Mouse (Mus musculus) kidney, embryonic 14.5 days (tissue): Measurements from ENCODE around the gene Fjx1. TPM values are rescaled to one million over a fixed set of nuclear protein-coding genes. Genes with fewer than 3 reads are reported as not detected.

Experiments used
- ATAC-seq: fragments of 200-750 bp; cut with Nextera tagmentation; 2 replicates; pipeline ENCODE4 v1.8.0; 2017; ENCODE audit warnings: moderate number of reproducible peaks, mild to moderate bottlenecking, moderate TSS enrichment, moderate library complexity; ENCODE audit not compliant: low FRiP score, low TSS enrichment
- H3K27ac ChIP-seq: fragments of 300-500 bp; sonication (generic); 2 replicates; pipeline ENCODE4 v1.5.1; 2014; ENCODE audit warnings: low read depth, mild to moderate bottlenecking, low read length, moderate library complexity, mixed read lengths
- H3K27me3 ChIP-seq: fragments of 300-500 bp; sonication (generic); 2 replicates; pipeline ENCODE4 v1.6.1; 2014; ENCODE audit warnings: mild to moderate bottlenecking, low read length; ENCODE audit not compliant: control insufficient read depth, insufficient read depth
- H3K36me3 ChIP-seq: fragments of 300-500 bp; sonication (generic); 2 replicates; pipeline ENCODE4 v1.6.1; 2014; ENCODE audit warnings: low read length, mixed read lengths; ENCODE audit not compliant: control insufficient read depth, insufficient read depth
- H3K4me1 ChIP-seq: fragments of 300-500 bp; sonication (generic); 2 replicates; pipeline ENCODE4 v1.6.1; 2014; ENCODE audit warnings: low read length, mixed read lengths; ENCODE audit not compliant: control insufficient read depth, insufficient read depth
- H3K4me2 ChIP-seq: fragments of 300-500 bp; sonication (generic); replicated peaks from 2 replicates; pipeline ENCODE4 v1.6.1; 2014; ENCODE audit warnings: low read depth, mild to moderate bottlenecking, low read length
- H3K4me3 ChIP-seq: fragments of 300-500 bp; sonication (generic); 2 replicates; pipeline ENCODE4 v1.5.1; 2014; ENCODE audit warnings: mild to moderate bottlenecking, low read length
- H3K9ac ChIP-seq: fragments of 300-500 bp; sonication (generic); 2 replicates; pipeline ENCODE4 v1.6.1; 2014; ENCODE audit warnings: low read depth, mild to moderate bottlenecking, low read length, moderate library complexity
- H3K9me3 ChIP-seq: fragments of 300-500 bp; sonication (generic); 2 replicates; pipeline ENCODE4 v1.6.1; 2016; ENCODE audit warnings: low read length; ENCODE audit not compliant: control insufficient read depth
- WGBS: fragments of 180-500 bp; shearing (Covaris S2); extraction: QIAGEN DNeasy Blood & Tissue Kit; methylation state at CpG from one replicate; pipeline ENCODE4 v1.1.7; 2014; 5-methylcytosine and 5-hydroxymethylcytosine counted together
- polyA plus RNA-seq: library from polyadenylated mRNA; unstranded; fragments of >200 nt; fragmentation: Nextera tagmentation; extraction: Ambion mirVana; gene quantifications from 2 replicates; pipeline ENCODE4 v1.2.1, GENCODE M21; 2014

Fjx1 gene
- polyA plus RNA-seq, 1 experiment from 2014 or later, result 9.9 TPM

DNA sequence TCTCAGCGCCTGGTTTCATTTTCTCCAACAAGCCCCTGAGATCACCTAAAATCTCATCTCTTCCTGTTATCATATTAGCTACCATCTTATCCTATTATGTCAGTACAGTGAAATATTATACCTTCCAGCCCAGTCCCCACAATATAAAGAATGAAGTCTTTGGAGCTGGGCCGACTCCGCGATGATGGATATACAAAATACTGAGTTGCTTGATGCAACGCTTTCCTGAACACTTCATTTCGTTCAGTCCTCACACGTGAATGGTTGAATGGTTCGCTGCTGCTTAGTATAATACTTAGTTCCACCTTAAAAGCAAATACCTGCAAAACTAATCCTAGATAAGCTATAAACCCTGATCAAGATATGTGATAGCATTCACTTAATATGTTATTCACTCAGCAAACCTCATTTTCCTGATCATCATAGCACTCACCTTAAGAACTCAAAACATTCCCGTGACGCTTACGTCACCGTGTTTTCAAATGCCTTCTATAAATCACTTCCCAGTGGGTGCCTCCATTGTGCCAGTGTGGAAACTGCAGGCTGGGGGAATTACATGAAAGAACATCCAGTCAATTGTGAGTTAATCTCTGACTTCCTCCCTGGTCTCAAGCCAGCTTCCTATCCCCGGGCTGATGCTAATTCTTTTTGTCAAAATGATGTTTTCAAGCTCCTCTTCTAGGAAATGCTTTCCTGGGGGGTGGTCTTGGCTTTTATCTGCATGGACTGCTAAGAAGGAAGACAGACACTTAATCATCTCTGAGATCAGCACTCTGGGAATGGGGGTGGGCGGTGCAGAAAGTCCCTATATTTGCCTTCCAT is 44.7 kb downstream of the Fjx1 start, which contains the start of gene Trim44:
Gene Trim44 (minus strand): TSS at position 466 of the 822 bp plus-strand sequence.
- H3K36me3 ChIP-seq, result no peaks in the 10 kb centered on the region
- ATAC-seq, result peak; percentile 48; the same call in 1 of the 2 replicates
- H3K27me3 ChIP-seq, result no peaks in the 10 kb centered on the region
- no peaks in the 10 kb centered on the region for H3K9me3 ChIP-seq
- no peak within 1 kb of the TSS; the same call in 1 of the 2 replicates for H3K4me2 ChIP-seq
- H3K4me1 ChIP-seq, result peaks cover 19% of the 10 kb centered on the region
- no peak within 1 kb of the TSS for H3K9ac ChIP-seq
- H3K4me3 ChIP-seq, result no peak within 1 kb of the TSS
- WGBS, result 27% methylated on average over 14 of the region's 14 CpGs
- H3K27ac ChIP-seq, result no peak within 1 kb of the TSS

DNA sequence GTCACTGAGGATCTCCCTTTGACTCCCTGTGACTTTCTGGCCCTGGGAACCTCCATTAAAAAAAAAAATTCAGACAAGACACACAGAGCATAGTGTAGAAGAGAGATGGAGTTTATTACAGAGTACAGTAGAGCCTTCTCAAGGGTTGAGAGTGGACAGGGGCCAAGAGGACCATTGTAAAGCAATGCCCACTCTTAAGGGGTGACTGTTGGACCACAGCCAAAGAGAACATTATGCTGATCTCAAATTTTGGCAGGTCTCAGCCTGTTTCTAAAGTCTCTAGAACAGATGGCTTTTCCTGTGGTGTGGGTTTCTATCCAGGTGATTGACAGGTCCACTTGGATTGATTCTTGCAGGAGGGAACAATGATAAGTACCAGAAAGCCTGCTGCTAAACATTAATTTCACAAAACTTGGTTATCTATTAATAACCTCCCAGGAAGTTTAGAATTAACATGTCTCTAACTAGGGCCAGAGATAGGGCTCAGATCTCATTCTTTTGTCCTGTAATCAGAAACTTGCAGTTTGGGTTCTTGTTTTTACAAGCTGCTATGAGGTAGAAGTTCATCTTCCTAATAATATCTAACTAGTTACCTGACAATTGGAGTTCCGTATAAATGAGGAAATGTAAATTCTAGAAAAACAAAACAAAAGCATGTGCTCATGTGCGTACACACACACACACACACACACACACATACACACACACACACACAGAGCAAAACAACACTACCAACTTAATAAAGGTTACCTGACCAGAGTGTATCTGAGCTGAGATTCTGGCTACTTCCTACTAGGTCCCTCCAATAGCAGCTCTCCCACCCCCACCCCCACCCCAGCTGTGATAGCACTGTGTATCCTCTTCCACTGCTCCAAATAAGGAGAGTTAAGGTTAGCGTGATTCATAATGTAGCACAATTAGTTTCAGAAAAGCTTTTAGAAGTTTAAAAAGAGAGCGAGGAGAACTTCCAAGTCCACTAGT is 45.7 kb downstream of the Fjx1 start:
- no peak overlapping the region for H3K4me3 ChIP-seq
- no peak for ATAC-seq
- no peaks in the 10 kb centered on the region for H3K36me3 ChIP-seq
- H3K9ac ChIP-seq, result no peak overlapping the region
- H3K27ac ChIP-seq, result no peak overlapping the region
- no peak overlapping the region for H3K4me2 ChIP-seq
- no peaks in the 10 kb centered on the region for H3K9me3 ChIP-seq
- 75% methylated on average over 4 of the region's 4 CpGs for WGBS
- H3K4me1 ChIP-seq, result peaks cover 19% of the 10 kb centered on the region
- H3K27me3 ChIP-seq, result no peaks in the 10 kb centered on the region

DNA sequence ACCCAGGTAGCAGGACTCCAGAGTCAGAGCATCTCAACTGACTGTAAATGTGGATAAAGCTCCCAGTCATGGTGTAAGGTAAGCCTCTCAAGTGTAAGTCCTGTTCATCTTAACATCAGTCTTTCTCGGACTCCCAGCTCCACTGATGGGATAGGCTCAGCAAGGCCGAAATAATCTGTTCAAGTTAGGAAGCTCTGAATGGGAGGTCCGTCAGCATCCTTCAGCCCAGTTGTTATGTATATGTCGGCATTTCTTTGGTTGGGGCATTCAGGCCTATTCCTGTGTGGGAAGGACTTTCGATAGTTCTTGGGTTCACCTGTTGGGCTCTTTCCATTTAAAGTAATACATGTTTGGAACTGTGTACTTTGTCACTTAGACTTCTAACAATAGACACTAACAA is 48.3 kb downstream of the Fjx1 start:
- H3K27me3 ChIP-seq, result no peaks in the 10 kb centered on the region
- no peak overlapping the region for H3K27ac ChIP-seq
- no peak overlapping the region for H3K9ac ChIP-seq
- ATAC-seq, result no peak
- H3K4me3 ChIP-seq, result no peak overlapping the region
- no peaks in the 10 kb centered on the region for H3K36me3 ChIP-seq
- no peaks in the 10 kb centered on the region for H3K9me3 ChIP-seq
- WGBS, result 81% methylated on average over 5 of the region's 5 CpGs
- peaks cover 31% of the 10 kb centered on the region for H3K4me1 ChIP-seq
- no peak overlapping the region for H3K4me2 ChIP-seq

DNA sequence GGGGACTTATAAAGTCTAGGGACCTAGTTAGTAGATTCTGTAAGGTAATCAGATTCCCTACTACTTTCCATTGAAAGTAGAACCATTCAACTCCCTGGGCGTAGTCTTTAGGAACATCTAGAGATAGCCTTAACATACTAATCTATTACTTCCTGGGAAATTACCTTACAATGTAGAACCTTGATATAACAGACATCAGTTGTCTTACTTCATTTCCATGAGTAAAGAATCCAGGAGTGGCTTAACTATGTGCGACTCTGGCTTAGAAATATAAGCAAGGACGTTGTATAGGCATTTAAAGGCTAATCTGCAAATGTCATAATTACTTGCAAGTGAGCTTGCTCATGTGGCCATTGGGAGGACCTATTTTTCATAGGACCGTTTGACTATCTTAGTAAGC is 49.0 kb downstream of the Fjx1 start:
- no peak for ATAC-seq
- WGBS, result 94% methylated on average over 4 of the region's 4 CpGs
- H3K4me3 ChIP-seq, result no peak overlapping the region

DNA sequence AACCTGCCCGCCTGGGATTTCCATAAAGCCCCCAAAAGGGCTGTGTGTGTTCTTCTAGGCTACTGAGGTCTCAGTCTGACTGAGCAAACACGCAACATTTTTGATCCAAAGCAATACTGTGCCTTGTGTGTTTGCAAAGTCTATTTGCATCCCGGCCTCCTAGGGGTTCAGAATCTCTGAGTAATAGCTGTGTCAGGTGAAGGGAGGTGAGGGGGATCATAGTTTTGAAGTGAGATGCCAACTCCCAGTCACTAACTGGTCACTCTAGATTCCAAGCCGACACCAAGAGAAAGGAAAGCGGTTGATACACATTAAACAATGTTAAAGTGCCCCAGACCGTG is 51.0 kb downstream of the Fjx1 start:
- peaks cover 13% of the 10 kb centered on the region for H3K4me1 ChIP-seq
- 20% methylated on average over 6 of the region's 6 CpGs for WGBS
- no peaks in the 10 kb centered on the region for H3K9me3 ChIP-seq
- peak overlapping the region; percentile 90 for H3K27ac ChIP-seq
- H3K27me3 ChIP-seq, result no peaks in the 10 kb centered on the region
- no peaks in the 10 kb centered on the region for H3K36me3 ChIP-seq
- H3K9ac ChIP-seq, result peak overlapping the region; percentile 92
- peak overlapping the region; percentile 69 for H3K4me3 ChIP-seq
- no peak; the same call in 1 of the 2 replicates for ATAC-seq
- peak overlapping the region; percentile 88 for H3K4me2 ChIP-seq

More for the DNA sequence above, 49.0 kb downstream of the Fjx1 start:
- Histone ChIP-seq H3K9ac (no peak overlapping the region), H3K4me2 (no peak overlapping the region), H3K9me3 (no peaks in the 10 kb centered on the region), H3K27me3 (no peaks in the 10 kb centered on the region), H3K4me1 (peaks cover 31% of the 10 kb centered on the region), H3K27ac (no peak overlapping the region), H3K36me3 (no peaks in the 10 kb centered on the region)

DNA sequence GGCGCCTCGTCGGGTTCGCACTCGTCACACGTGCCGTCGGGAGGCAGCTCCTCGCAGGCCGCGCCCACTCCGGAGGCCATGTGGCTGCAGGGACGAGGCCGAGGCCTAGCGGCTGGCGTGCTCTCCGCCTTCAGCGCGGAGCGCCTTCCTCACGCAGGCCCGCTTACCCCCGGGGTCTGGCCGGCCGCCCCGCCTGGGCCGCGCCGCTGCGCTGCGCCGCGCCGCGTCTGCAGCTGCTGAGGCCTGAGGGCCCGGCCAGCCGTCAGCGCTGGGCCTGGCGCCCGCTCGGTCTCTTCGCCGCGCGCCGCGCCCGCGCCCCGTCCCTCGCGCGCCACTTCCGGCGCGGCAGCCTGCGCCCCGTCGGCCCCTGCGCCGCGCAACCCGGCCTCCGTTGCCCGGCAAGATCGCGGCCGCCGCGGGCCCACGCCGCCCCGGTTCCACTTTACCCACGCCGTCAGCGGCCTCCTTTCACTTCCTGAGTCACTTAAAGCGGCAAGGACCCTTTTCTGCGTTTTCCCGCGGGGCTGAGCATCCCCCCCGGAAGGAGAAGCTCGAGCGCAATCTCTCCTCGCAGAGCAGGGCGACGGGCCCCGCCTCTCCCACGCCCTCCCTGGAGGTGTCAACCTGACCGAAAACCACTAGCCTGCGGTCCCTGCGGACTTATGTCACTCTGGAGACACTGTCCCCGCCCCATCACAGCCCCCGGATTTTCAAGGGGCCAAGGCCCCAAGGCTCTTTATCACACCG is 51.5 kb downstream of the Fjx1 start:
- peaks cover 12% of the 10 kb centered on the region for H3K4me1 ChIP-seq
- no peaks in the 10 kb centered on the region for H3K36me3 ChIP-seq
- peak overlapping the region; percentile 92 for H3K9ac ChIP-seq
- ATAC-seq, result peak; percentile 92
- no peaks in the 10 kb centered on the region for H3K9me3 ChIP-seq
- H3K27me3 ChIP-seq, result no peaks in the 10 kb centered on the region
- WGBS, result under 1% methylated on average over 87 of the region's 94 CpGs
- H3K4me2 ChIP-seq, result peak overlapping the region; percentile 88
- peak overlapping the region; percentile 90 for H3K27ac ChIP-seq
- peak overlapping the region; percentile 69 for H3K4me3 ChIP-seq

DNA sequence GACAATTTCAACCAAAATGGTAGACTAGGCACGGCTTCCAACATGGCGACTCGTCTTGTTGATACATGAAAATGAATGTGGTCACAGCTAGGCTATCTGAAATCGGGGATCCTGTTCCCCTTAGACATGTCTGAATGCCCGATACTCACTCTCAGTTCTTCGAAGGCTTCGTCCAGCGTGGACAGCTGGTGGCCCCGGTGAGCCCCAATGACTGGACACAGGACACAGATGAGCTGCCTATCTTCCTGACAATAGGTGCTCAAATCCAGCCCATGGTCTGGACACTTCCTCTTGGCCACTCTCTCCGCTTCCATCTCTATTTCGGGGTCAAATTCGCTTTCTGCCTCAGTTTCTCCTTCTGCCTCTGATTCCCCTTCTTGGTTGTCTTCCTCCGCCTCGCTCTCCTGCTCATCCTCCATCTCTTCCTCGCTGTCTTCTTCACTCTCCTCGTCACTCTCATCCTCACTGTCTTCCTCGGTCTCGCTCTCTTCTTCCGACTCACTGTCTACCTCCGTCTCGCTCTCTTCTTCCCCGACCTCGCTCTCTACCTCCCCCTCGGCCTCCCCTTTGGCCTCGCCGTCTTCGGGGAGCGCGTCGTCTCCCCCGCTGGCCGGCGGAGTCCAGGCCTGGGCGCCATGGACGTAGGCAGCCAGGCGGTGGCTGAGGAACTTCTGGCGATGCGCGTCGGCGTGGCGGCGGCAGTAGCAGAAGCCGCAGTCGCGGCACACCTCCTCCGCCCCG is 52.3 kb downstream of the Fjx1 start:
- Histone ChIP-seq H3K27me3 (no peaks in the 10 kb centered on the region), H3K36me3 (no peaks in the 10 kb centered on the region), H3K9ac (peak overlapping the region; percentile 92), H3K27ac (peak overlapping the region; percentile 90), H3K9me3 (no peaks in the 10 kb centered on the region), H3K4me1 (peaks cover 12% of the 10 kb centered on the region), H3K4me3 (peak overlapping the region; percentile 69), H3K4me2 (peak overlapping the region; percentile 88)
- no peak; the same call in 1 of the 2 replicates for ATAC-seq
- 41% methylated on average over 42 of the region's 48 CpGs for WGBS
